Mouse (Mus musculus) heart, embryonic 13.5 days (tissue): ENCODE measurements at regions not wholly inside any gene's neighbourhood (a gene's known extent, or its start where the extent isn't known, plus 50 kb on each side); places are given as distances from the start of the nearest gene placed in this dataset.

Experiments
- ATAC-seq: fragments of 200-750 bp; cut with Nextera tagmentation; 2 replicates; pipeline ENCODE4 v1.8.0; 2017; ENCODE audit warnings: moderate TSS enrichment; ENCODE audit not compliant: insufficient number of reproducible peaks, low FRiP score, low TSS enrichment; ENCODE audit errors: extremely low read depth
- H3K27ac ChIP-seq: fragments of 300-500 bp; sonication (generic); replicated peaks from 2 replicates; pipeline ENCODE4 v1.5.1; 2015; ENCODE audit warnings: moderate library complexity, mild to moderate bottlenecking, inconsistent platforms
- H3K27me3 ChIP-seq: fragments of 300-500 bp; sonication (generic); replicated peaks from 2 replicates; pipeline ENCODE4 v1.6.1; 2015; ENCODE audit warnings: mild to moderate bottlenecking, inconsistent platforms
- H3K36me3 ChIP-seq: fragments of 300-500 bp; sonication (generic); 2 replicates; pipeline ENCODE4 v1.6.1; 2015; ENCODE audit warnings: mild to moderate bottlenecking, inconsistent platforms
- H3K4me1 ChIP-seq: fragments of 300-500 bp; sonication (generic); 2 replicates; pipeline ENCODE4 v1.6.1; 2015; ENCODE audit warnings: inconsistent platforms
- H3K4me2 ChIP-seq: fragments of 300-500 bp; sonication (generic); 2 replicates; pipeline ENCODE4 v1.6.1; 2015; ENCODE audit warnings: inconsistent platforms, mild to moderate bottlenecking, moderate library complexity
- H3K4me3 ChIP-seq: fragments of 300-500 bp; sonication (generic); 2 replicates; pipeline ENCODE4 v1.5.1; 2015; ENCODE audit warnings: moderate library complexity, mild to moderate bottlenecking, inconsistent platforms
- H3K9ac ChIP-seq: fragments of 300-500 bp; sonication (generic); 2 replicates; pipeline ENCODE4 v1.6.1; 2015; ENCODE audit warnings: inconsistent platforms, mild to moderate bottlenecking, moderate library complexity
- H3K9me3 ChIP-seq: fragments of 300-500 bp; sonication (generic); 2 replicates; pipeline ENCODE4 v1.6.1; 2016; ENCODE audit warnings: inconsistent platforms
- WGBS: fragments of 180-500 bp; shearing (Covaris S2); methylation state at CpG from one replicate; pipeline ENCODE4 v1.1.7; 2015; ENCODE audit warnings: mixed read lengths; 5-methylcytosine and 5-hydroxymethylcytosine counted together

DNA sequence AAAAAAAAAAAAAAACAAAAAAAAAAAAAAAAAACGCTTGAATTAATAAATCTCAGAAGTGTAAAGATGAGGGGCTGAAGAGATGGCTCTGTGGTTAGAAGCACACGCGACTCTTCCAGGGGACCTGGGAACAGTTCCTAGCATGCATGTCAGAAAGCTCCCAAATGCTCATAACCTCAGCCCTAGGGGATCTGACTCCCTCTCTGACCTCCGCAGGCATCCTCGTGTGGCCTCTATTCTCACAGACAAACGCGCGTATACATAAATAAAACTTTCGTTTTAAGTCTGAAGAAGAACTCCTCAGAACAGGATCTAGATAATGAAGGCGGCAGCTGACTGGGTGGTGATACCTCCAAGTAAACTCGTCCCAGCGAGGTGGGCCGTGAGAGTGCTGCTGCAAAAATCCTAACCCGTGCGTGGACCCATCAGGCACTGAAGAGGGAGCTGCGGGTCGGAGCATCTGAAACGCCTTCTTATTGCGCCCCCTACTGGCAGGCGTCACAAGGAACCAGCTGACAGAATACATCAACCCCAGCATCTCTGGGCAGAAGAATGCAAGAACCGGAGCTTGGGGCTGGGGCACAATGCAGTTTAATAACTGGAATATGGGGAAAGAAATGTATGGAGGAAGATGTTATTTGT is 266.2 kb downstream of the Pdcd6ip start:
- Histone ChIP-seq H3K36me3 (no peaks in the 10 kb centered on the region), H3K9ac (peak overlapping the region; percentile 65)
- ATAC-seq: no peak

DNA sequence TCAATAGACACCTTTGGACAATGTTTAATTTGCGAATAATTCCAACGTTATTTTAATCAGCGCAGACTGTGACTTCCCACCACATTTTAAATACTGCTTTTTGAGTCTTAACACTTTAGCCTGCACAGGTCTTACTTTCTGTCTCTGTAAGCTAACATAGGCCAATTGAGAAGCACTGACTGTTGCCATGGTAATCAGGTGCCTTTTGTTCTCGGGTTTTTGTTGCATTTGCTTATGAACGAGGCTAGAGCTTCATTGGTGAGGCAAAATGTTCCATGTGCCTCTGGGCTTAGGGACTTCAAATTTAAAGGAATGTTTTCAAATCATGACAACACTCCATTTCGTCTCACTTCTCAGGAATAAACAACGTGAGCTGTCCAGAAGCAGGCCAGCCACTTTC is 269.7 kb downstream of the Pdcd6ip start:
- Histone ChIP-seq H3K9me3 (no peaks in the 10 kb centered on the region), H3K4me1 (no peaks in the 10 kb centered on the region), H3K27ac (no peak overlapping the region), H3K36me3 (no peaks in the 10 kb centered on the region), H3K27me3 (no peaks in the 10 kb centered on the region; the same call in 1 of the 2 replicates), H3K4me2 (no peak overlapping the region), H3K4me3 (no peak overlapping the region), H3K9ac (no peak overlapping the region)
- 70% methylated on average over 7 of the region's 7 CpGs for WGBS
- no peak for ATAC-seq

More for the DNA sequence above, 266.2 kb downstream of the Pdcd6ip start:
- Histone ChIP-seq H3K4me2 (peak overlapping the region; percentile 71), H3K4me3 (peak overlapping the region; percentile 52), H3K9me3 (no peaks in the 10 kb centered on the region), H3K27me3 (peaks cover 5% of the 10 kb centered on the region; the same call in 1 of the 2 replicates), H3K4me1 (no peaks in the 10 kb centered on the region), H3K27ac (no peak overlapping the region)
- WGBS: 6% methylated on average over 20 of the region's 21 CpGs

GRCm38 (mm10) chr9:113435921-113436320 is 272.1 kb downstream of the Pdcd6ip start:
- Histone ChIP-seq H3K4me1 (no peaks in the 10 kb centered on the region), H3K9me3 (no peaks in the 10 kb centered on the region), H3K27ac (no peak overlapping the region)

GRCm38 (mm10) chr9:113433424-113433823 is 274.6 kb downstream of the Pdcd6ip start:
- Histone ChIP-seq H3K36me3 (no peaks in the 10 kb centered on the region), H3K27ac (no peak overlapping the region), H3K4me3 (no peak overlapping the region), H3K9me3 (peaks cover 8% of the 10 kb centered on the region; the same call in 1 of the 2 replicates), H3K9ac (no peak overlapping the region), H3K4me1 (no peaks in the 10 kb centered on the region), H3K27me3 (no peaks in the 10 kb centered on the region), H3K4me2 (no peak overlapping the region)
- no peak for ATAC-seq
- WGBS: 77% methylated on average over 4 of the region's 4 CpGs

More at GRCm38 (mm10) chr9:113435921-113436320, 272.1 kb downstream of the Pdcd6ip start:
- no peak for ATAC-seq
- Histone ChIP-seq H3K4me3 (no peak overlapping the region), H3K27me3 (no peaks in the 10 kb centered on the region), H3K36me3 (no peaks in the 10 kb centered on the region), H3K4me2 (no peak overlapping the region), H3K9ac (no peak overlapping the region)

- Histone ChIP-seq H3K4me1 (no peaks in the 10 kb centered on the region), H3K36me3 (no peaks in the 10 kb centered on the region), H3K9ac (no peak overlapping the region), H3K27ac (no peak overlapping the region), H3K9me3 (peaks cover 8% of the 10 kb centered on the region; the same call in 1 of the 2 replicates), H3K4me3 (no peak overlapping the region), H3K4me2 (no peak overlapping the region), H3K27me3 (no peaks in the 10 kb centered on the region)
- ATAC-seq: no peak
- WGBS: 76% methylated on average over 9 of the region's 9 CpGs
These were observed 275.4 kb downstream of the Pdcd6ip start for GRCm38 (mm10) chr9:113432601-113433179.

DNA sequence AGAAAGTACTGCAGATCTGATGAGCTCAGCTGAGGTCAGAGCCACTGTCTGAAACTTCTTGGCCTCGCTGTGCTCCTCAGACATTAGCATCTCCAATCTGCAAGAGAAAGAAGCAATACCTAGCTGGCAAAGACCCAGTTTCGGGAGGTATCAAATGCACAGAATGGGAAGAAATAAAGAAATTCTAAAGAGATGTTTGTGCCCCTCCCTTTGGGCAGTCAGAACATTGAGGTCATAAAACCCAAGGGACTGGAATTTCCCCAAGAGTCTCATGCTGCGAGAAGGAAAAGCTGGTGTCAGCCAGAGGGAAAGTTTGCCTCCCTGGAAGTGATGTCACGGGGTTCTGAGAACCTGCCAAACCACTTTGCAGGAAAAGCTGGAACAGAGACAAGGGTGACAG is 277.6 kb downstream of the Pdcd6ip start:
- Histone ChIP-seq H3K4me3 (no peak overlapping the region), H3K4me2 (no peak overlapping the region), H3K27ac (no peak overlapping the region), H3K4me1 (no peaks in the 10 kb centered on the region), H3K27me3 (no peaks in the 10 kb centered on the region), H3K9me3 (peaks cover 8% of the 10 kb centered on the region; the same call in 1 of the 2 replicates), H3K9ac (no peak overlapping the region), H3K36me3 (no peaks in the 10 kb centered on the region)
- ATAC-seq: no peak
- 73% methylated on average over 4 of the region's 4 CpGs for WGBS

DNA sequence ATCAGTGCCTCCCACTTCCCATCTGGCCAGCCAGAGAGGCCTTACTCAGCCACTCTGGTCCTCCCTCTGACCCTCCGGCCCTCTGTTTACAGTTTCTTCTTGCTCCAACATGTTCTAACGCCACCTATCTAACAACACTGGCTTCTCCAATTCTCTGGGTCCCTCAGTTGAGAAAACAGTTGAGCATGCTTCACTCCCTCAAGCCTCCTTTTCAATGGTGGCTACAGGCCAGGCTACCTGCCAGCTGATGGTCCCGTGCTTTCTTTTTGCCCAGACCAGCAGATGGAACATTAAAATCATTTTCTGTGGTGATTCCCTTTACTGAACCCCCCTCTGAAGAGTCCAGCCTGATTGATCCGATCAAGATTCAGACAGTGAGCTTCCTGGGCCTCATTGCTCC is 280.8 kb downstream of the Pdcd6ip start:
- no peak for ATAC-seq
- peaks cover 8% of the 10 kb centered on the region; the same call in 1 of the 2 replicates for H3K9me3 ChIP-seq
- H3K4me1 ChIP-seq: no peaks in the 10 kb centered on the region
- no peak overlapping the region for H3K27ac ChIP-seq
- no peak overlapping the region for H3K9ac ChIP-seq
- WGBS: 69% methylated on average over 4 of the region's 4 CpGs
- H3K4me3 ChIP-seq: no peak overlapping the region
- H3K4me2 ChIP-seq: no peak overlapping the region
- no peaks in the 10 kb centered on the region for H3K36me3 ChIP-seq
- H3K27me3 ChIP-seq: no peaks in the 10 kb centered on the region

DNA sequence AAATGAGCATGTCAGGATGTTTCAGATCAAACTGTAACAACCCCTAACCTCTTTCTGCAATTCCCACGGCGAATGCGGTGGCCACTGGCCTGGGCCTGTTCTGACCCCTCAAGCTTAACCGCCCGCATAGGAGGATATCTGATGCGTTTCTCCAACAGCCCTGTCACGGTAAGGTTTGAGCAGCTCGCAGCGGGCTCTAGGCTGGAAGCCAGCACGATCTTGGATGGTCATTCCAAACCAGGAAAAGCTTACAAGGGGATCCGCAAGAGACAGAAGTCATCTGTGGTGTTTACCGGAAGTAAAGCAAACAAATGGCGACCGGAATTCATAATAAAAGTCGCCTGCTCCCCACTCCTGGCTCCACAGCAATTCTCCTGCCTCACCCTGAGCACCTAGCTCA is 281.7 kb downstream of the Pdcd6ip start:
- H3K9ac ChIP-seq: no peak overlapping the region
- H3K27ac ChIP-seq: no peak overlapping the region
- H3K9me3 ChIP-seq: peaks cover 11% of the 10 kb centered on the region; the same call in 1 of the 2 replicates
- H3K36me3 ChIP-seq: no peaks in the 10 kb centered on the region
- no peak overlapping the region for H3K4me2 ChIP-seq
- ATAC-seq: no peak
- no peaks in the 10 kb centered on the region for H3K4me1 ChIP-seq
- WGBS: 87% methylated on average over 15 of the region's 15 CpGs
- no peak overlapping the region for H3K4me3 ChIP-seq
- no peaks in the 10 kb centered on the region for H3K27me3 ChIP-seq

DNA sequence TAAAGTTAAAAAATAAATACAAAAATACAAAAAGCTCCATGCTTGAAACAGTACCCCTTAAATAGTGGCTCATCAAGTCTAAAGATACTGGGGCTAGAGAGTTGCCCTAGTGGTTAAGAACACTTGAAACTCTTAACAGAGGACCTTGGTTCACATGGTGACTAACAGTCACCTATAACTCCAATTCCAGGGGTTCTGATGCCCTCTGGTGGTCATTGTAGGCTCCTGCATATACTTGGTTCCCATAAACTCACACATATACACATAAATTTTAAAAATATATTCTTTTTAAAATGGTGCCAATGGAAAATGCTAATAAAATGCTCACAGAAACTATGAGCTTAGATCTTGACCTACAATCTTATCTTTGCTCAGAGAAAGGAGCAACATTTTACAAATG is 286.4 kb downstream of the Pdcd6ip start:
- Histone ChIP-seq H3K36me3 (no peaks in the 10 kb centered on the region), H3K27me3 (no peaks in the 10 kb centered on the region), H3K4me2 (no peak overlapping the region), H3K4me1 (no peaks in the 10 kb centered on the region), H3K9ac (no peak overlapping the region), H3K27ac (no peak overlapping the region), H3K9me3 (0 out of 2 replicates have a peak, but pooled peaks cover 3% of the 10 kb centered on the region), H3K4me3 (no peak overlapping the region)
- ATAC-seq: no peak

GRCm38 (mm10) chr9:113421121-113421520 is 286.9 kb downstream of the Pdcd6ip start:
- Histone ChIP-seq H3K9me3 (0 out of 2 replicates have a peak, but pooled peaks cover 3% of the 10 kb centered on the region), H3K27me3 (no peaks in the 10 kb centered on the region), H3K27ac (no peak overlapping the region), H3K36me3 (no peaks in the 10 kb centered on the region), H3K9ac (no peak overlapping the region), H3K4me2 (no peak overlapping the region), H3K4me1 (no peaks in the 10 kb centered on the region), H3K4me3 (no peak overlapping the region)
- 83% methylated on average over 7 of the region's 7 CpGs for WGBS
- ATAC-seq: no peak

DNA sequence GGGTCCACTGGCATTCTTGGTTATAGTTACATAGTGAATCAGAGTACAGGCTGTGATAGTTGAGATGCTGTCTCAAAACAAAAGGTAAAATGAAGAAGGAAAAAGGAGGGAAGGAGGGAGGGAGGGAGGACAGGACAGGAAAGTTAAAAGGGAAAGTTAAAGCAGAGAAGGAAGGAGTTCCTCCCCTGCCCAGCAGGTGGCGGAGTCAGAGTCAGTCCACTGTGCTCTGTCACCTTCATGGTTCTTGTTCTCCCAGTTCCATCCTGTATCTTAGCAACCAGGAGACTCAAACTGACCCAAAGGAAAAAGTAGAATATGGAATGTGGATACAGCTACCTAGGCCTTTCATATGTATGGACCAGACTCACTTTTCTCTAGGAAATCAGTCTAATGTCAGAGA is 288.3 kb downstream of the Pdcd6ip start:
- ATAC-seq: no peak
- Histone ChIP-seq H3K9ac (no peak overlapping the region), H3K36me3 (no peaks in the 10 kb centered on the region), H3K4me1 (peaks cover 4% of the 10 kb centered on the region), H3K27ac (no peak overlapping the region), H3K4me3 (no peak overlapping the region), H3K4me2 (no peak overlapping the region), H3K9me3 (0 out of 2 replicates have a peak, but pooled peaks cover 3% of the 10 kb centered on the region), H3K27me3 (no peaks in the 10 kb centered on the region)
- WGBS: 83% methylated on average over 1 of the region's 1 CpGs

GRCm38 (mm10) chr9:113417106-113417505 is 291.0 kb downstream of the Pdcd6ip start:
- H3K4me2 ChIP-seq: no peak overlapping the region
- WGBS: 66% methylated on average over 3 of the region's 3 CpGs
- H3K9ac ChIP-seq: no peak overlapping the region
- H3K4me1 ChIP-seq: peaks cover 12% of the 10 kb centered on the region
- H3K9me3 ChIP-seq: 0 out of 2 replicates have a peak, but pooled peaks cover 3% of the 10 kb centered on the region
- no peak overlapping the region for H3K27ac ChIP-seq
- no peaks in the 10 kb centered on the region for H3K36me3 ChIP-seq
- no peak for ATAC-seq
- H3K4me3 ChIP-seq: no peak overlapping the region
- H3K27me3 ChIP-seq: no peaks in the 10 kb centered on the region
